Mouse (Mus musculus) lung, postnatal 10 days (tissue): ENCODE measurements around the gene Rplp2.
"Not testable (repeated sequence)": the region's sequence is repeated elsewhere in the genome, so short reads cannot be mapped to it uniquely, and the experiment has no call there.

ENCODE experiments used
- DNase-seq: peaks from one replicate; pipeline ENCODE4 v3.0.0; 2021

The Rplp2 gene

GRCm38 (mm10) chr7:141447110-141447991 lies at the start of gene Rplp2:
TSS of gene Rplp2 (plus strand) at chr7:141447370.
- DNase-seq = peak; percentile 96

GRCm38 (mm10) chr7:141403305-141403704 lies 43.9 kb upstream of the Rplp2 start:
- peak; percentile 69 for DNase-seq

GRCm38 (mm10) chr7:141405466-141405865 lies 41.7 kb upstream of the Rplp2 start:
- no peak for DNase-seq

- not testable (repeated sequence) for DNase-seq
These were observed 39.5 kb upstream of the Rplp2 start for GRCm38 (mm10) chr7:141407670-141408069.

GRCm38 (mm10) chr7:141408833-141409232 lies 38.3 kb upstream of the Rplp2 start:
- peak; percentile 91 for DNase-seq

GRCm38 (mm10) chr7:141410631-141411030 lies 36.5 kb upstream of the Rplp2 start:
- DNase-seq = no peak

- DNase-seq = no peak
These were observed 35.5 kb upstream of the Rplp2 start for GRCm38 (mm10) chr7:141411667-141412066.

GRCm38 (mm10) chr7:141413331-141413730 lies 33.8 kb upstream of the Rplp2 start:
- no peak for DNase-seq

GRCm38 (mm10) chr7:141413809-141414584 lies 33.2 kb upstream of the Rplp2 start, which contains the start of gene Gatd1:
TSS of gene Gatd1 (minus strand) at chr7:141414136.
- peak; percentile 100 for DNase-seq

- DNase-seq = no peak
These were observed 30.9 kb upstream of the Rplp2 start for GRCm38 (mm10) chr7:141416144-141416841.

GRCm38 (mm10) chr7:141417731-141418681 lies 29.2 kb upstream of the Rplp2 start:
- no peak for DNase-seq

GRCm38 (mm10) chr7:141418970-141419369 lies 28.2 kb upstream of the Rplp2 start:
- DNase-seq = peak; percentile 40

GRCm38 (mm10) chr7:141420030-141420702 lies 27.0 kb upstream of the Rplp2 start:
- DNase-seq = no peak

- DNase-seq = no peak
These were observed 23.4 kb upstream of the Rplp2 start for GRCm38 (mm10) chr7:141423811-141424210.

- DNase-seq = no peak
These were observed 20.0 kb upstream of the Rplp2 start for GRCm38 (mm10) chr7:141426948-141427730.

GRCm38 (mm10) chr7:141428701-141429100 lies 18.5 kb upstream of the Rplp2 start:
- DNase-seq = no peak

GRCm38 (mm10) chr7:141429310-141429709 lies 17.9 kb upstream of the Rplp2 start, which contains the start of gene Cend1:
TSS of gene Cend1 (minus strand) at chr7:141429491.
- DNase-seq = peak; percentile 51

- DNase-seq = no peak
These were observed 17.2 kb upstream of the Rplp2 start for GRCm38 (mm10) chr7:141429840-141430584.

- DNase-seq = no peak
These were observed 16.5 kb upstream of the Rplp2 start for GRCm38 (mm10) chr7:141430585-141431240.
